Mouse (Mus musculus) heart, adult 2 months (tissue): ENCODE measurements around the gene 4930524J08Rik.

Source experiments
- CTCF ChIP-seq: fragments of 200-600 bp; IDR thresholded peaks from 2 replicates; pipeline ENCODE4 v1.8.1; 2022; ENCODE audit warnings: antibody characterized with exemption, mild to moderate bottlenecking, moderate library complexity
- EP300 ChIP-seq: fragments of 200-500 bp; IDR thresholded peaks from 2 replicates; pipeline ENCODE4 v1.6.1; 2011; ENCODE audit warnings: low read depth, low read length, control low read depth; ENCODE audit not compliant: insufficient read depth
- POLR2A ChIP-seq: fragments of 200-500 bp; IDR thresholded peaks from 2 replicates; pipeline ENCODE4 v1.6.1; 2011; ENCODE audit warnings: mild to moderate bottlenecking, low read depth, low read length, control low read depth; ENCODE audit not compliant: insufficient read depth

- no peak for TF ChIP-seq CTCF
- TF ChIP-seq EP300: no peak
- TF ChIP-seq POLR2A: no peak
Observed at GRCm38 (mm10) chr5:100003895-100004294, 25.0 kb downstream of the 4930524J08Rik start.
